16 mouse cellular contexts compared by ENCODE assay signal in the genomic region with DNA sequence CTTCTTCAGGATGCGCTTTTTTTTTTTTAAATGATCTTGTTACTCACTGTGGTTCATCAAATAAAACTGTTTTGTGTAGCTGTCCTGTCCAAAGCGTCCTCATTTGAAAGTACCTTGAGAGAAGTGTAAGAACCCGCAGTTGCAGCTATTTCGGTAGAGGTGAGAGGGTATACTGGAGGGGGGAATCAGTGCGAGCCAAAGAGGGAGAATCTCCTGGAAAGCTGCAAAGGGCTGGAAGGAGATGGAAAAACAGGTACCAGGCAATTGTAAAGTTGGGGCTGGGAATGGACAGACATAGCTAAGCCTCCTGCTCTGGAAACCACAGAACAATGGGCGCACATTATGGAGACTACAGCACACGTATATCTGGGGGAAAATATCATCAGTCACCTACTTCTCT. TPM values are rescaled to one million over a fixed set of nuclear protein-coding genes. Genes with fewer than 3 reads are reported as not detected.
DNase-seq lines count a peak whose midpoint lies in the region; ATAC-seq and TF ChIP-seq lines count a peak whose summit lies in the region.
"Had no signal": no experiment of that assay in that cellular context is flagged by ENCODE, and none has a peak within 500 bp of the region (broad histone marks: within the 10 kb centered on the region; RNA-seq: fewer than 3 reads in every experiment).

No protein-coding gene starts in this region.

- 45% methylated on average over 7 of the region's 7 CpGs for WGBS in heart, adult 2 months
- WGBS in kidney, embryonic 14.5 days = 72% methylated on average over 7 of the region's 7 CpGs
- WGBS in midbrain, embryonic 11.5 days = 75% methylated on average over 7 of the region's 7 CpGs
- 80% methylated on average over 7 of the region's 7 CpGs for WGBS in midbrain, postnatal 0 days
- 66% methylated on average over 7 of the region's 7 CpGs for WGBS in stomach, embryonic 16.5 days

- H3K9me3 ChIP-seq in kidney, embryonic 14.5 days (ENCODE audit: control insufficient read depth, low read length) = no peaks in the 10 kb centered on the region
- H3K9me3 ChIP-seq in midbrain, embryonic 11.5 days (ENCODE audit: control insufficient read depth, low read length) = no peaks in the 10 kb centered on the region
- H3K9me3 ChIP-seq in midbrain, postnatal 0 days (ENCODE audit: low read length) = no peaks in the 10 kb centered on the region
- H3K9me3 ChIP-seq in stomach, embryonic 16.5 days (replicated peaks; ENCODE audit: control insufficient read depth, low read length) = no peaks in the 10 kb centered on the region
- H3K9me3 ChIP-seq: hindbrain, embryonic 12.5 days had no signal

- ATAC-seq in kidney, embryonic 14.5 days (ENCODE audit: low FRiP score, low TSS enrichment) = no peak
- no peak for ATAC-seq in midbrain, embryonic 11.5 days (ENCODE audit: low FRiP score)
- ATAC-seq in midbrain, postnatal 0 days (ENCODE audit: low FRiP score) = no peak
- no peak for ATAC-seq in stomach, embryonic 16.5 days (ENCODE audit: insufficient read depth, low FRiP score)
- ATAC-seq: forebrain, embryonic 16.5 days had no signal

- peak overlapping the region; percentile 69 for H3K9ac ChIP-seq in heart, adult 2 months (ENCODE audit: low read depth, low read length)
- peak overlapping the region; percentile 4; the same call in 1 of the 2 replicates for H3K9ac ChIP-seq in kidney, embryonic 14.5 days (ENCODE audit: low read depth, low read length)
- H3K9ac ChIP-seq in midbrain, embryonic 11.5 days (ENCODE audit: low read length) = no peak overlapping the region
- no peak overlapping the region for H3K9ac ChIP-seq in midbrain, postnatal 0 days (replicated peaks; ENCODE audit: low read length, poor library complexity, severe bottlenecking)
- no peak overlapping the region for H3K9ac ChIP-seq in stomach, embryonic 16.5 days (ENCODE audit: low read length)
- H3K9ac ChIP-seq: hindbrain, embryonic 12.5 days had no signal

- peaks cover 5% of the 10 kb centered on the region for H3K4me1 ChIP-seq in heart, adult 2 months (ENCODE audit: control insufficient read depth, insufficient read depth, low read length)
- no peaks in the 10 kb centered on the region for H3K4me1 ChIP-seq in kidney, embryonic 14.5 days (ENCODE audit: control insufficient read depth, insufficient read depth, low read length)
- no peaks in the 10 kb centered on the region for H3K4me1 ChIP-seq in midbrain, embryonic 11.5 days (ENCODE audit: control insufficient read depth, insufficient read depth, low read length)
- no peaks in the 10 kb centered on the region for H3K4me1 ChIP-seq in midbrain, postnatal 0 days (ENCODE audit: insufficient read depth, low read length)
- H3K4me1 ChIP-seq in stomach, embryonic 16.5 days (ENCODE audit: control insufficient read depth, insufficient read depth, low read length) = no peaks in the 10 kb centered on the region
- H3K4me1 ChIP-seq: hindbrain, embryonic 12.5 days had no signal

- no peaks in the 10 kb centered on the region; the same call in 1 of the 2 replicates for H3K79me2 ChIP-seq in heart, adult 2 months (replicated peaks; ENCODE audit: control insufficient read depth, insufficient read depth, low read length)

- no peaks in the 10 kb centered on the region; the same call in 1 of the 2 replicates for H3K36me3 ChIP-seq in heart, adult 2 months (ENCODE audit: control insufficient read depth, insufficient read depth, low read length)
- H3K36me3 ChIP-seq in kidney, embryonic 14.5 days (ENCODE audit: control insufficient read depth, insufficient read depth, low read length) = no peaks in the 10 kb centered on the region
- no peaks in the 10 kb centered on the region for H3K36me3 ChIP-seq in midbrain, embryonic 11.5 days (ENCODE audit: control insufficient read depth, insufficient read depth, low read length)
- no peaks in the 10 kb centered on the region for H3K36me3 ChIP-seq in midbrain, postnatal 0 days (ENCODE audit: insufficient read depth, low read length)
- H3K36me3 ChIP-seq in stomach, embryonic 16.5 days (ENCODE audit: control insufficient read depth, insufficient read depth, low read length) = no peaks in the 10 kb centered on the region
- H3K36me3 ChIP-seq: hindbrain, embryonic 12.5 days had no signal

- no peak for TF ChIP-seq CTCF in heart, adult 2 months (IDR thresholded peaks at IDR 0.05)
- TF ChIP-seq CTCF in midbrain, postnatal 0 days (IDR thresholded peaks at IDR 0.05) = no peak

- H3K4me2 ChIP-seq in kidney, embryonic 14.5 days (replicated peaks; ENCODE audit: low read depth, low read length) = peak overlapping the region; percentile 17; the same call in 1 of the 2 replicates
- H3K4me2 ChIP-seq in midbrain, embryonic 11.5 days = no peak overlapping the region
- H3K4me2 ChIP-seq in midbrain, postnatal 0 days (ENCODE audit: low read depth, low read length, poor library complexity, severe bottlenecking) = no peak overlapping the region
- H3K4me2 ChIP-seq in stomach, embryonic 16.5 days (ENCODE audit: low read depth, low read length) = no peak overlapping the region
- H3K4me2 ChIP-seq: hindbrain, embryonic 12.5 days had no signal

- peak overlapping the region; percentile 90 for H3K27ac ChIP-seq in heart, adult 2 months
- H3K27ac ChIP-seq in kidney, embryonic 14.5 days (ENCODE audit: low read depth, low read length) = no peak overlapping the region
- no peak overlapping the region for H3K27ac ChIP-seq in midbrain, embryonic 11.5 days (ENCODE audit: low read depth, low read length)
- H3K27ac ChIP-seq in midbrain, postnatal 0 days (ENCODE audit: low read depth, low read length) = no peak overlapping the region
- peak overlapping the region; percentile 17; the same call in 1 of the 2 replicates for H3K27ac ChIP-seq in stomach, embryonic 16.5 days (ENCODE audit: low read length)
- H3K27ac ChIP-seq: hindbrain, embryonic 12.5 days had no signal

- no peaks in the 10 kb centered on the region for H3K27me3 ChIP-seq in heart, adult 2 months (ENCODE audit: control insufficient read depth, insufficient read depth, low read length)
- H3K27me3 ChIP-seq in kidney, embryonic 14.5 days (ENCODE audit: control insufficient read depth, insufficient read depth, low read length) = peaks cover 6% of the 10 kb centered on the region; the same call in 1 of the 2 replicates
- H3K27me3 ChIP-seq in midbrain, embryonic 11.5 days (ENCODE audit: control insufficient read depth, insufficient read depth, low read length) = no peaks in the 10 kb centered on the region
- H3K27me3 ChIP-seq in midbrain, postnatal 0 days (ENCODE audit: insufficient read depth, low read length) = no peaks in the 10 kb centered on the region; the same call in 1 of the 2 replicates
- H3K27me3 ChIP-seq in stomach, embryonic 16.5 days (ENCODE audit: control insufficient read depth, insufficient read depth, low read length) = no peaks in the 10 kb centered on the region
- H3K27me3 ChIP-seq: hindbrain, embryonic 12.5 days had no signal

- no peak for TF ChIP-seq POLR2A in heart, adult 2 months (IDR thresholded peaks at IDR 0.05; ENCODE audit: insufficient read depth, low read depth, low read length)

- no peak for DNase-seq in heart, adult 2 months
- no peak for DNase-seq in heart, adult 8-10 months (ENCODE audit: low spot score)
- no peak for DNase-seq in kidney, postnatal 4 days
- DNase-seq in midbrain, embryonic 11.5 days (ENCODE audit: low spot score, missing footprints) = peak; percentile 54
- no peak for DNase-seq in midbrain, postnatal 0 days (ENCODE audit: low spot score)
- no peak for DNase-seq in adrenal gland, postnatal 25 days
- DNase-seq: cerebellum, postnatal 14 days; gastrocnemius, postnatal 25 days; kidney, adult 8-10 months; midbrain, embryonic 14.5 days had no signal

- H3K4me3 ChIP-seq in heart, adult 2 months = peak overlapping the region; percentile 57
- H3K4me3 ChIP-seq in kidney, embryonic 14.5 days (ENCODE audit: low read length) = peak overlapping the region; percentile 29; the same call in 1 of the 2 replicates
- no peak overlapping the region for H3K4me3 ChIP-seq in midbrain, embryonic 11.5 days (ENCODE audit: low read depth, low read length)
- no peak overlapping the region for H3K4me3 ChIP-seq in midbrain, postnatal 0 days (ENCODE audit: low read depth, low read length)
- peak overlapping the region; percentile 27 for H3K4me3 ChIP-seq in stomach, embryonic 16.5 days (replicated peaks; ENCODE audit: low read length)
- H3K4me3 ChIP-seq: erythroblast, embryonic 14.5 days; hindbrain, embryonic 12.5 days had no signal

- TF ChIP-seq EP300 in heart, adult 2 months (IDR thresholded peaks at IDR 0.05; ENCODE audit: insufficient read depth, low read depth, low read length) = no peak

- intact Hi-C loops in heart, adult 2 months (cut with DNase I) = loop anchor here (2.0 kb wide), 1 partner anchor 27 kb away; no protein-coding TSS in a partner anchor

RNA-seq across cellular contexts. Expression of a gene that starts 3.8 kb away (rescaled TPM):
- total RNA-seq in heart, adult 2 months (2021) = 10 to 100 TPM; 20.5 to 21.4 TPM
- polyA plus RNA-seq in heart, adult 2 months (2012; rRNA removed) = 35.3 and 76.1 TPM in 2 replicates
- total RNA-seq in heart, adult 8-10 months (2022) = 10 to 100 TPM; 10.3 to 26.7 (median 25.4) TPM
- polyA plus RNA-seq in kidney, embryonic 14.5 days (2014; fragmentation: Nextera tagmentation; extraction: Ambion mirVana) = 54.0 and 67.7 TPM in 2 replicates
- 29.8 and 29.9 TPM in 2 replicates for polyA plus RNA-seq in midbrain, embryonic 11.5 days (2014; fragmentation: Nextera tagmentation; extraction: Ambion mirVana)
- 17.4 and 22.4 TPM in 2 replicates for total RNA-seq in midbrain, postnatal 0 days (2014; rRNA removed)
- 19.3 and 21.3 TPM in 2 replicates for polyA plus RNA-seq in midbrain, postnatal 0 days (2015; fragmentation: Nextera tagmentation; extraction: Ambion mirVana)
- 75.8 and 81.7 TPM in 2 replicates for polyA plus RNA-seq in stomach, embryonic 16.5 days (2015; fragmentation: Nextera tagmentation; extraction: Ambion mirVana)
- 45.1 and 46.7 TPM in 2 replicates for total RNA-seq in adrenal gland, postnatal 25 days (2021)
- polyA plus RNA-seq: erythroblast, embryonic 14.5 days had no signal

RNA-seq across cellular contexts. Expression of a gene that starts 57.2 kb away (rescaled TPM):
- total RNA-seq in heart, adult 2 months (2021) = 1 to 10 TPM in 1 of 2 experiments, under 1 TPM in 1; 0.81 to 1.6 TPM
- 1.3 and 3.1 TPM in 2 replicates for polyA plus RNA-seq in heart, adult 2 months (2012; rRNA removed)
- 1 to 10 TPM in 3 of 4 experiments, under 1 TPM in 1; 0.84 to 2.4 (median 2.0) TPM for total RNA-seq in heart, adult 8-10 months (2022)
- polyA plus RNA-seq in kidney, embryonic 14.5 days (2014; fragmentation: Nextera tagmentation; extraction: Ambion mirVana) = 0.39 and 0.47 TPM in 2 replicates
- polyA plus RNA-seq in midbrain, embryonic 11.5 days (2014; fragmentation: Nextera tagmentation; extraction: Ambion mirVana) = 1.2 and 1.3 TPM in 2 replicates
- total RNA-seq in midbrain, postnatal 0 days (2014; rRNA removed) = 29.6 and 32.3 TPM in 2 replicates
- 10.9 and 11.5 TPM in 2 replicates for polyA plus RNA-seq in midbrain, postnatal 0 days (2015; fragmentation: Nextera tagmentation; extraction: Ambion mirVana)
- polyA plus RNA-seq in stomach, embryonic 16.5 days (2015; fragmentation: Nextera tagmentation; extraction: Ambion mirVana) = 3.0 and 4.2 TPM in 2 replicates
- 15.8 and 19.7 TPM in 2 replicates for total RNA-seq in adrenal gland, postnatal 25 days (2021)
- total RNA-seq: liver, adult 2 months had no signal
- polyA plus RNA-seq: erythroblast, embryonic 14.5 days; liver, adult 2 months had no signal

Comparison
In these comparisons a context has a peak if more than half of its experiments do, and no peak if none do; other contexts are left out.
1. H3K27ac ChIP-seq: peak in heart, adult 2 months (single experiment) and stomach, embryonic 16.5 days (single experiment); none in kidney, embryonic 14.5 days (single experiment), midbrain, embryonic 11.5 days (single experiment) and midbrain, postnatal 0 days (single experiment).
2. H3K4me3 ChIP-seq: peak in heart, adult 2 months (single experiment), kidney, embryonic 14.5 days (single experiment) and stomach, embryonic 16.5 days (single experiment); none in midbrain, embryonic 11.5 days (single experiment) and midbrain, postnatal 0 days (single experiment).
3. H3K9ac ChIP-seq: peak in heart, adult 2 months (single experiment) and kidney, embryonic 14.5 days (single experiment); none in midbrain, embryonic 11.5 days (single experiment), midbrain, postnatal 0 days (single experiment) and stomach, embryonic 16.5 days (single experiment).